Mouse (Mus musculus) right cerebral cortex, postnatal 36 days (tissue): ENCODE data around the gene Bcr.

ENCODE experiments used
- DNase-seq, 2 experiments: peaks; one replicate each; pipeline ENCODE4 v3.0.0; 2022; ENCODE audit warnings: low spot score in 2 of 2, mixed read lengths in 1 of 2

The Bcr gene

DNA sequence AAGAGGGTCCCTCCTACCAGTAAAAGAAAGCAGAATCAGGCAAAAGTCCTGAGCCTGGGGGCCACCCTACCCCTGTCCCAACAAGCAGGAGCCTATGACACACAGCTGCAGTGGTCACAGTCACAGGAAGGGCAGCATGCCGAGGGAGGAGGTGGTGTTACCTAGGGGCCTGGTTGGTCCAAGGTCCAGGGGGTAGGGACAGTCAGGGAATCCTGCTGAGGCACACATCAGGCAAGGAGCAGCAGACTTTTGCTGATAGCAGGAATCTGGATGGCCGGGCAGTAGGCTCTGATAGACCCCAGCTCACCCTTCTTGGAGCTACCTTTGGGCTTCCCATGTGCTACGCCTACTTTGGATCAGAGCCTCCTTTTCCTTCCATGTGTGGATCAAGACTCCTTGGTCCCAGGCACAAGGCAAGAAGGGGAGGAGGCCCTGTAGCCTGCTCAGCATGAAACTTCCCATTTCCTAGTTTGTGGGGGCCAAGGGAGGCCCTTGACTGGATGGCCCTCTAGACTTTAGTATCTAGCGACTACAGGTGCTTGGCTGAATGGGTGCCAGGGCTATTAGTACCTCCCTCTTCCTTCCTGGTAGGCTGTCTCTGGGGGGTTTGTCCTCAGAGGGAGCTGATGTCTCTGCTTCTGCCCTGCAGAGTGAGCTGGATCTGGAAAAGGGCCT, 70.1 kb downstream of the Bcr start:
- DNase-seq: no peak

GRCm38 (mm10) chr10:75131625-75132024, 71.2 kb downstream of the Bcr start:
- no peak for DNase-seq

DNA sequence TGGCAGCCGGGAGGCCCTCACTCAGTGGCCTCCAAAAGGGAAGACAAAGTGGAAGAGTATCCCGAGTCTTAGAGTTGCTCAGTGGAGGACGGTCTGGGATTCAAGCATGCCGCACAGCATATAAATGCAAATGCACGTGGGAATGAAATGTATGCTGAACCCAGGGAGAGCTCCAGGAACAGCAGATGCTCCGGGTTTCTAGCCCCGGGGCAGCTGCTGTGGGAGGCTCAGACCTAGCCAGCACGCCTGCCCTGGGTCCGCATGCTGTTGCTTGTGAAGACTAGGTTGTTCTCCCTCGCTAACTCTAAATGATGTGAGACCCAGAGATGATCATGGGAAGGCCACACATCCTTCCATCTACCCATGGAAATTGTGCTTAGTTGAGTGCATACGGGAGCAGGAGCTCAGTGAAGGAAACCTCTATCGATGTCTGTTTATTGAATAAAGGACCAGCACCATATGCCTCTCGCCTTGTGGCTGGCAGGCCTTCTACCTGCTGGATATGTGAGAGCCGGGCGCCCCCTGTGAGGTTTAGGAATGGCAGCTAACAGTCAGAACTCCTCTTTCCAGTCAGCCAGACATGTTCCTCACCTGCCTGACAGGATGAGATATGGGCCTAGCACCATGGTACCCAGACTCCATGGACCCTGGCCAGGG, 74.6 kb downstream of the Bcr start:
- DNase-seq: no peak

DNA sequence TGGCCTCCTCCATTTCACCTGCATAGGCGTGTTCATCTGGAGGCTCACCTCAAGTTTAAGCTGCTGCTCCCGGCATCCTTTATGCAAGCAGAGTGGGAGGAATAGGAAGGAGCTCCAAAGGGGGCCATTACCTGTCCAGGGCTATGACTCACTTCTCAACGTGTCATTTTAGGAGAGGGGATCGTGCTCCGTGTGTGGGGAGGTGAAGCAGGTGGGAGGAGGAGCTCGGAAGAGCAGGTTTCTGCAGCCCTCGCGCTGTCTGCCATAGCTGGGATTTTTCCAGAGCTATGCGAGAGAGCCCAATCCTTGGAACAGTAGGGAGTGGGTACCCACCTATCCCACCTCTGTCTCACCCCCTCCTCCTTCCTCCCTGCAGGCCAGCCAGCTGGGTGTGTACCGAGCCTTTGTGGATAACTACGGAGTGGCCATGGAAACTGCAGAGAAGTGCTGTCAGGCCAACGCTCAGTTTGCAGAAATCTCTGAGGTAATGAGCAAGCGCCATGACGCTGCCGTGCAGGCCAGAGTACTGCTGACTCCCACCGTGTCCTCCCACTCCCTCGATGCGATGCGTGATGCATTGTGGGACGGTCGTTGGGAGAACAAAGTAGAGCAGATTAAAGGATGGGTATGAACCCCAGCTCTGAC, 75.2 kb downstream of the Bcr start:
- peak; percentile 41 to 48 for DNase-seq

GRCm38 (mm10) chr10:75137148-75137547, 76.8 kb downstream of the Bcr start:
- DNase-seq: no peak

GRCm38 (mm10) chr10:75145221-75145620, 84.8 kb downstream of the Bcr start:
- DNase-seq: no peak

DNA sequence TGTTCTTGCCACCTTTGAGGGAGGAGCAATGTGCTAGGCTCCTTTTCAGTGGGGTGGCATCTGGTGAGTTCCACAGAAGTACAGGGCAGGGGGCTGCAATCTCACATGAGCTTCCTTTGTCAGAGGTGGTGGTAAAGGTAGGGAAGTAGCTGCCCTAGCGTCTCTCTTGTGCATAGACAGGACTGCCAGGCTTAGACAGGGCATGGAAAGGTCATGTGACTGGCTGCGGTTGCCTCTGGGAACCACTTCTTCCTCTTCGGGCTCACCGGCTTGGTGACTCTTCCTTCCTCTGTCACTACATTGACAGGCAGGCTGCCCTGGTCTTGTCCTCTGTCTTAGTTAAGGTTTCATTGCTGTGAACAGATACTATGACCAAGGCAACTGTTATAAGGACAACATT, 85.6 kb downstream of the Bcr start:
- no peak for DNase-seq

GRCm38 (mm10) chr10:75146619-75147018, 86.2 kb downstream of the Bcr start:
- DNase-seq: no peak

GRCm38 (mm10) chr10:75148295-75148694, 87.9 kb downstream of the Bcr start:
- no peak for DNase-seq

DNA sequence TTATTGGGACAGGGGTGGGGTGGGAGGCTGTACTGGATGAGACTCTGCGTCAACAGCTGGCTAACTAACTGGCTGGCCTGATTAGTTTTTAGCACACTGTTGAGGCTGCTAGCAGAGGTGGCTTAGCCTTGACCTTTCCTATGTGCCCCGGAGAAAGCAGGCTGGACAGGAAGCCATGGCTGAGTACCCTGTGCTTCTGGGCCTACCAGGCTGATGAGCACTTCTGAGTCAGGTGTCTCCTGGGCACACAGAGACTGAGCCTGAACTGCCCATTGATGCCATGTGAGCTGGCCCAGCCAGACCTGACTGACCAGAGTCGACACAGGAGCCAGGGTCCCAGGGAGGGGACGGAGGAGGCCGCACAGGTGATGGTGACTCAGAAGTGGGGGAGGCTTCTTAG, 90.0 kb downstream of the Bcr start:
- no peak for DNase-seq

DNA sequence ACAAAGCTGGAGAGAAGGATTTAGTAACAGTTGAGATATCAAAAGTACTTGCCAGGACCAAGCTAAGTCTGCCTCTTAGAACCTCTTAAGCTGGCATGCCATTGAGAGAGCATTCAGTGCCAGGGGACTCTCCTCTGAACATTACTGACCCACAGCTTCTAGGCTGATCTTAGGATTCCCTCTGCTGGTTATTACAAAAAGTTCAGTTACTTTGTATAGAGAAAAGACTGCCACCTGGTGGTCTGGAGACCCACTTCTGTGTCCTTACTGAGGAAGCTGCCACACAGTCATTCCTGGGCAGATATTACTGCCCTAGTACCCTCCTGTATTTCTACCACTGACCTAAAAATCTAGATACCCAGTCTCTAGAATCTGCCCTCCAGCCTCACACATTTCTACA, 90.9 kb downstream of the Bcr start:
- peak; percentile 53 to 58 for DNase-seq

GRCm38 (mm10) chr10:75156835-75157234, 96.4 kb downstream of the Bcr start:
- DNase-seq: no peak

DNA sequence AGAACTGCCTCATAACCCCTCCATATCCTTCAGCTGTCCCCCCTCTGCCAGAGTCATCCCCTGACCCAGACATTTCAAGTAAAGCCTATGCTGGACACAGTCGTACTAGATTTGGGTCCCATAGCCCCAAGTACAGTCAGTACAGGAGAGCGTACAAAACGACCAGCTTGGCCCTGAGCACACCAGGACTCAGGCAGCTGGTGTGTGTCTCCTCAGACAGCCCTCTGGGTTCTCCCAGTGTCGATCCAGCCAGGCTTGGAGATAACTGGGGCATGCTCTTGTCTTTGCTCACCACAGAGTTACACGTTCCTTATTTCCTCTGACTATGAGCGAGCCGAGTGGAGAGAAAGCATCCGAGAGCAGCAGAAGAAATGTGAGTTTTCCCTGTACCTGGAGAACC, 97.3 kb downstream of the Bcr start:
- no peak for DNase-seq

- no peak for DNase-seq
These were observed 98.0 kb downstream of the Bcr start for GRCm38 (mm10) chr10:75158356-75158755.

GRCm38 (mm10) chr10:75160171-75160900, 99.9 kb downstream of the Bcr start:
- DNase-seq: no peak

DNA sequence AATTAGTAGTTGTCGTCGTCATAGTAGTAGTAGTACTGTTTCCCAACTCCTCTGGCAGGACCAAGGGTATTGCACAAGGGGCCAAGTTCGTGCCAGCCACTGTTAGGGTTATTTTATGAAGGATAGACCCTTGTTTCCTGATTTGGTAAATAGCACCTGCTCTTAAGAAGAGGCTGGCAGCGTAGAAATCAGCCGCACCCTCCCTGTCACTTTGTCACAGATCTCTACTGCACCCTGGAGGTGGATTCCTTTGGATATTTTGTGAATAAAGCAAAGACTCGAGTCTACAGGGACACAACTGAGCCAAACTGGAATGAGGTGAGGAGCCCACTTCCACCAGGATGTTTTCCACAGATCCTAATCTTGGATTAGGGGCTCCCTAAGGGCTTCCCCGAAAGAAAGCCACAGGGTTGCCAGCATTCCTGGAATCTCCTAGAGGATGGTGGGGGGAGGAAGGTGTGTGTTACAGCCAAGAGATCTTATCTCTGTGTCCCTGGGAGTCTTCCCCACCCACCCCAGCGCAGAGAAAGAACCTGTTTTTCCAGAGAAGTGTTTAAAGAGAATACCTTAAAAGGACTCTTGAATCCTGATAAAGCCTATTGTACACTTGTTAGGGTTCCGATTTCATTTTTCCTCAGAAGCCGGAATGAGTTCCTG, 105.6 kb downstream of the Bcr start:
- no peak for DNase-seq

GRCm38 (mm10) chr10:75166601-75167000, 106.2 kb downstream of the Bcr start:
- no peak for DNase-seq

DNA sequence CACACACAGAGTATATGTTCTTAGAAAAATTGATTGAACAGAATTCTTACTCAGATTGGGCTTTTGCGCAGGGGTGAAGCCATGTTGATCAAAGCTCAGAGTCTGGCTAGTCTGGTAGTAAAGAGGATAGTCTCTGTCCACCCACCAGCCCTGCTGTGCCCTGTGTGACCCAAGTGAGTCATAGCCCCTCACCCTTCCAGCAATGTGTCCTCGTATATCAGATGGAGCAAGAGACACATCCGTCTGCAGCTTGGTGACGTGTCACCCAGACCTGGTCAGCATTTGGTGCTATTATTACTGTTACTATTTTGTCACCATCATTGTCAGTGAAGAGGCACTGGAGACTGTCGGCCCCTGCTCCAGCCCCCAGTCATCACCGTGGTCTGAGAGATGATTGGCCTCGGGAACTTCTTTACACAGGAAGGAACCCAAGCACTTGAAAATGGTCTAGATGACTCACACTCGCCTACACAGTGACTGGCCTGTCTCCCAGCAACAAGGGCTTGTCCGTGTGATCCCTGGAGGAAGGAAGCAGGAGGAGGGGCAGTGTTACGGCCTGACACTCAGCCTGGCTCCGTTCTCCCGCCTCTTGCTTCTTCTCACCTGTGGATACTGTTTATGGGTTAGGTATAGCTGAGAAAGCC, 109.9 kb downstream of the Bcr start:
- DNase-seq: no peak

- DNase-seq: no peak
These were observed 112.7 kb downstream of the Bcr start for GRCm38 (mm10) chr10:75173056-75173455.

DNA sequence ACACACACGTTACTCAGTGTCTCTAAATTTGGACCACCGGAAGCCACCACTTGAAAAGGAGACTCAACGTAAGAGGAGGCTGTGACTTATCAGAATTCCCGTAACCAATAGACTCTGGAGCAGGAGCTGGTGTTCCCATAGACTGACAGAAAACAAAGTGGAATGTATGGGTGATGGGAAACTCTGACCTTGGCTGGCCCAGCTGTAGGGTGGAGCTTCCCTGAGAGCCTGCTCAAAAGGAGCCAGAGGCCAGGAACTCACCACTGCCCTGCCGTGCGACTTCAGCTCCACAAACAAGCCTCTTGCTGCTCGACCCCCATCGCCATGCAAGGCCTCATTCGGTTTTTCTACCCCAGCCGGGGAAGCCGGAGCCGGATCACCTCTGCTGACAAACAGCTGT, 113.3 kb downstream of the Bcr start:
- DNase-seq: no peak

GRCm38 (mm10) chr10:75176494-75176893, 116.1 kb downstream of the Bcr start:
- no peak for DNase-seq
